In the genomic region with DNA sequence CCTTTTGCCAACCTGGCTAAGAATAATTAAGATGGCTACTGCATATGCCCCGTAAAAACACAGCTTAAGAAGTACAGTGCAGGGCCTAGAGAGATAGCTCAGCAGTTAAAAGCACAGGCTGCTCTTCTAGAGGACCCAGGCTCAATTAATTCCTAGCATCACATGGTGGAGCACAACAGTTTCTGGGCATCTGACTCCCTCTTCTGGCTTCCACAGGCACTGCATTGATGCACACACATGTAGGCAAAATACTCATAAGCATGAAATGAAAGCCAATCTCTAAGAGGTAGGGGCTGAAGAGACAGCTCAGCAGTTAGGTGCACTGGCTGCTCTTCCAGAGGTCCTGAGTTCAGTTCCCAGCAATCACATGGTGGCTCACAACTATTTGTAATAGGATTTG, we compare ENCODE assay signal across 9 mouse cellular contexts. TPM values are rescaled to one million over a fixed set of nuclear protein-coding genes. Genes with fewer than 3 reads are reported as not detected.
DNase-seq lines count a peak whose midpoint lies in the region; ATAC-seq lines count a peak whose summit lies in the region.
"Had no signal": no experiment of that assay in that cellular context is flagged by ENCODE, and none has a peak within 500 bp of the region (broad histone marks: within the 10 kb centered on the region; RNA-seq: fewer than 3 reads in every experiment).

No protein-coding gene starts in this region.

- no peak overlapping the region for H3K4me3 ChIP-seq in hindbrain, embryonic 13.5 days
- H3K4me3 ChIP-seq: embryonic facial prominence, embryonic 13.5 days had no signal

- no peak overlapping the region for H3K27ac ChIP-seq in hindbrain, embryonic 13.5 days
- H3K27ac ChIP-seq: embryonic facial prominence, embryonic 13.5 days had no signal

- 90% methylated on average over 1 of the region's 1 CpGs for WGBS in hindbrain, embryonic 13.5 days

- no peak overlapping the region for H3K4me2 ChIP-seq in hindbrain, embryonic 13.5 days
- H3K4me2 ChIP-seq: embryonic facial prominence, embryonic 13.5 days had no signal

- no peaks in the 10 kb centered on the region for H3K9me3 ChIP-seq in hindbrain, embryonic 13.5 days
- H3K9me3 ChIP-seq: embryonic facial prominence, embryonic 13.5 days had no signal

- no peaks in the 10 kb centered on the region for H3K27me3 ChIP-seq in hindbrain, embryonic 13.5 days
- H3K27me3 ChIP-seq: embryonic facial prominence, embryonic 13.5 days had no signal

- DNase-seq in kidney, postnatal 10 days: peak; percentile 39
- DNase-seq in kidney, adult 11 months: no peak
- peak; percentile 42 for DNase-seq in A20 (ENCODE audit: low read depth, low spot score)
- peak; percentile 33 for DNase-seq in ES-CJ7 (ENCODE audit: low read depth, low spot score)
- DNase-seq in spleen, postnatal 14 days (ENCODE audit: low spot score in 2 of 2): no peak
- DNase-seq in cerebellum, adult 8-10 months: no peak

- peak; percentile 68 for ATAC-seq in granulocyte monocyte progenitor cell, adult 5-6 weeks (replicated peaks; ENCODE audit: poor library complexity, severe bottlenecking)
- ATAC-seq in hindbrain, embryonic 13.5 days (ENCODE audit: low FRiP score): no peak

- no peak overlapping the region for H3K9ac ChIP-seq in hindbrain, embryonic 13.5 days
- H3K9ac ChIP-seq: embryonic facial prominence, embryonic 13.5 days had no signal

- H3K4me1 ChIP-seq in hindbrain, embryonic 13.5 days (replicated peaks): peaks cover 10% of the 10 kb centered on the region
- H3K4me1 ChIP-seq: embryonic facial prominence, embryonic 13.5 days had no signal

- peaks cover 32% of the 10 kb centered on the region for H3K36me3 ChIP-seq in hindbrain, embryonic 13.5 days

RNA-seq across cellular contexts. Expression of gene Setd3, which starts 17.1 kb away (rescaled TPM):
- total RNA-seq in granulocyte monocyte progenitor cell, adult 5-6 weeks (2014; fragmentation: Nextera tagmentation): 52.4 and 54.4 TPM in 2 replicates
- 72.8 and 78.1 TPM in 2 replicates for total RNA-seq in granulocyte monocyte progenitor cell, adult 5-6 weeks (2017)
- polyA plus RNA-seq in hindbrain, embryonic 13.5 days (2015; fragmentation: Nextera tagmentation; extraction: Ambion mirVana): 99.7 and 102 TPM in 2 replicates

RNA-seq across cellular contexts. Expression of gene Ccnk, which starts 17.3 kb away (rescaled TPM):
- 62.2 and 74.2 TPM in 2 replicates for total RNA-seq in granulocyte monocyte progenitor cell, adult 5-6 weeks (2014; fragmentation: Nextera tagmentation)
- total RNA-seq in granulocyte monocyte progenitor cell, adult 5-6 weeks (2017): 7.4 and 15.4 TPM in 2 replicates
- polyA plus RNA-seq in hindbrain, embryonic 13.5 days (2015; fragmentation: Nextera tagmentation; extraction: Ambion mirVana): 3.8 and 4.0 TPM in 2 replicates

Comparison
In these comparisons a context has a peak if more than half of its experiments do, and no peak if none do; other contexts are left out.
1. DNase-seq: peak in kidney, postnatal 10 days (single experiment), A20 (single experiment) and ES-CJ7 (single experiment); none in kidney, adult 11 months (single experiment), spleen, postnatal 14 days (0 of 2) and cerebellum, adult 8-10 months (single experiment).